Mouse (Mus musculus) gastrocnemius, adult 8-10 months (tissue): ENCODE results near the gene Kiz. TPM values are rescaled to one million over a fixed set of nuclear protein-coding genes. Genes with fewer than 3 reads are reported as not detected.

Source experiments
- DNase-seq, 2 experiments: peaks; one replicate each; pipeline ENCODE4 v3.0.0; 2022; ENCODE audit warnings: low spot score in 2 of 2
- total RNA-seq, 4 experiments: library from RNA; stranded (reverse); gene quantifications; 2 replicates each; pipeline ENCODE4 v1.2.4; 2022

The Kiz gene
- total RNA-seq, result 10 to 100 TPM; 46.2 to 61.5 (median 53.7) TPM

GRCm38 (mm10) chr2:146855599-146856039 lies at the start of gene Kiz:
TSS of gene Kiz (plus strand) at chr2:146855864.
- peak; percentile 86 to 91 for DNase-seq

GRCm38 (mm10) chr2:146809706-146810256 lies 45.9 kb upstream of the Kiz start:
- DNase-seq, result no peak

- no peak for DNase-seq
These were observed 45.0 kb upstream of the Kiz start for GRCm38 (mm10) chr2:146810695-146811094.

DNA sequence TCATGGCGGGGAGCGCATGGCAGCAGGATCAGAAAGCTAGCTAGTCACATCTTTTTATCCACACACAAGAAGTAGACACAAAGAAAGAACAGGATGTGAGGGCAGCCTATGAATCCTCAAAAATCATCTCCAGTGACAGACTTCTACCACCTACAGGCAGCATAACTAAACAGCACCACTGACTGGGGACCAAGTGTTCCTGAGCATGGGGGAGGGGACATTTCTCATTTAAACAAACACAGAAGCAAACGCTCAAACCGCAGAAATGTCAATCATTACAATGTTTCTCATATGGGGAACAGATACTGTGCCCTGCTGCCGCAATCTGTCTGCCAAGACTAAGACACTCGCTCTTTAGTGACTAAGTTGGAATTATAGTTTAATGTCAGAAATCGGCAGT lies 40.7 kb upstream of the Kiz start:
- no peak for DNase-seq

GRCm38 (mm10) chr2:146819065-146819464 lies 36.6 kb upstream of the Kiz start:
- DNase-seq, result no peak

DNA sequence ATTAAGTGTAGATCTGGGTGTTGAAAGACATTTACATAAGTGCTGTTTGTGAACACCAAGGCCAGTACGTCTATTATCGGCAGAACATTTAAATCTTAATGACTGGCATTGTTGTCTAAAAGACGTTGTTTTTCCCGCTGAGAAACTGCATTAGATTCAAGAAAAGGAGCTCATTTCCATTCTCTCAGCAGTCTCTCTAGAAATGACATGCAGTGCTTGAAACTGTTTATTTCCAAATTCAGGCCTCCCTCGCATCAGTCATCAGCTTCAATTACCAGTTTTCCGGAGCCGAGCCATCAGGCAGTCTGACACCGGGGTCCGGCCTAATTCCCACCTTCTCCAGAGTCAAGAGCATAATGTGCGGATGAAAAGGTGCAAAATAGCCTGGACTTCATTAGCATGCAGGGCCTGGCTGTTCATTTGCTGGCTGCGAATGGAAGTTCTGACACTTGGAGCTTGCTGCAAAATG lies 32.1 kb upstream of the Kiz start:
- DNase-seq, result no peak

DNA sequence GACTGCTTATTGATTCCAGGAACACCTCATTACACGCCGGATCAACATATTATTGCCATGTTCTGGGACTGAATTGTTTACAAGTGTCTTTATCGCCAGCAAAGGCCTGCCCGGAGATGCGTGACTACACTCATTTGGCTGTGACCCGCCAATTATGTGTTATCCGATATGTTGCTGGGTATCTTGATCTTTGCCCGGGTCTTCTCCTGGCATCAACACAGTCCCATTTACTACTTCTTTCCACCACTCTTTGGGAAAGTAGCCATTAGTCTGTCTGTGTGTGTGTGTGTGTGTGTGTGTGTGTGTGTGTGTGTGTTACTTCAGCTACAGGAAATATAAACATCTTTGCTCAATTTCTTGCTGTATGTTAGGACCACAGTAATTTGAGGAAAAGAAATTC lies 31.6 kb upstream of the Kiz start:
- DNase-seq, result no peak

- no peak for DNase-seq
These were observed 27.7 kb upstream of the Kiz start for GRCm38 (mm10) chr2:146828006-146828405.

GRCm38 (mm10) chr2:146833222-146834063 lies 22.2 kb upstream of the Kiz start:
- DNase-seq, result no peak

DNA sequence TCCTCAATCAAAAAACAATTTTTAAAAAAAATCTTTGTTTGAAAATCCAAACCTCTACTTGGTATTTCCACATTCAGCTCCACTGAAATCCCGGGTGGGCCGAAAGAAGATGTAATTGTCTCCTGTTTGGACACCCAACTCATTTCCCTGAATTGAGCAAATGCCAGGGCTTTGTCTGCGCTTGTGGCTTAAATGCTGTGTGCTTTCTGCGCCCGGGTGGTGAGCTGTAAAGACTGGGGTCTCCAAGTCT lies 21.7 kb upstream of the Kiz start:
- no peak for DNase-seq

DNA sequence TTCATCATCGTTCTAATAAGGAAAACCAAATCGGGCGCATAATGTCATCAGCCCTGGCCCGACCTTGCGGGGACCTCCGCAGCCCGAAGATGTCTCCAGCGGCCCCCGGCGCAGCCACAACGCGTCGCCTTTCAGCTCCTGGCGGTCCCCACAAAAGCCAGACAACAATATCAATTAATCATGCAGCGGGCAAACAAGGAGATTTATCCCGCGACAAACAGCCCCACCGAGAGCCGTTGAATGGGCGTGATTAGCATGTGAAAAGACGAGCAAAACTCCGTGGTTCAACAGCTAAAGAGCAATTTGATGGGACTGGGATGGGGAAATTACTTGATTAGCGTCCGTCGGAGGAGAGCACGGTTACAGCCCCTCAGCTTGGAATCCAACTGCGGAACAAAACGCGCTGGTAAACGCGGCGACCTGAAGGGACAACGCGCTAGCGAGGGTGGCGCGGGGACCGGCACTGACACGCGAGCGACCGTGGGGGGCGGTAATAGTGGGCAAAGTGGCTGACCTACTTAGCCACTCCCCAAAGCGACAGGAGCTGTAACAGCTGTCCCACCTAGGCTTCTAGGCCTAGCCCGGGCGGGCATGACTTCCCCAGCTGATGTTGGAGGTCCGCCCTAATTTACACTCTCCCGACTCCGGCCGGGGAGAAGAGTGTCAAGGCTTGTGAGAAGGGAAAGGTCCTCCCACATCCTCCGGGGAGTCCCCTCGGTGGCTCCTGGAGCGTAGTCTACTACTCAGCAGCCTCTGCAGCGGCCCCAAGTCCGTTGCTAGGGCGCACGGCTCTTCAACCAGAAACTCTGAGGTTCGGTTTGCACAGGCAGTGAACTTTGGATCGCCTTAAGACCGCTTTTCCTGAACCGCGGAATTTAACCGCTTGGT lies 21.1 kb upstream of the Kiz start:
- no peak for DNase-seq

GRCm38 (mm10) chr2:146835241-146835990 lies 20.2 kb upstream of the Kiz start:
- no peak for DNase-seq

DNA sequence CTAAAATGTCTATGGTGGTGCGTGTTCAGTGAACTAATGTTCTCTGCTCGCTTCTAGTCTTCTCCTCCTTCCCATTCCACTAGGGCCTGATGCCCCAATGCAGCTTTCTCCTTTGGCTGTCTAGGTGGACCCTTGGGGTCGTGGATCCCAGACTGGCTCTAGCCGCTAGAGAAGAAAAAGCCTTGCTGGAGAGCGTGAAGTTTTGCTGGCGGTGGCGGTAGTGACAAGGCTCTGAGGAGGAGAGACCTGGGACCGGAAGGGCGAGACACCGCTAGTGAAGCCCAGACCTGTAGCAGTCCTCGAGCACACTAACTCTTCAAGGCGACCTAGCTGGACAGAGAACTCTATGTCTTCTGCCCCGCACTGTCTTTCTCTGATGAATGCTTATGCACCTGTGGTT lies 19.4 kb upstream of the Kiz start:
- no peak for DNase-seq

- DNase-seq, result no peak
These were observed 18.7 kb upstream of the Kiz start for GRCm38 (mm10) chr2:146836871-146837550.

DNA sequence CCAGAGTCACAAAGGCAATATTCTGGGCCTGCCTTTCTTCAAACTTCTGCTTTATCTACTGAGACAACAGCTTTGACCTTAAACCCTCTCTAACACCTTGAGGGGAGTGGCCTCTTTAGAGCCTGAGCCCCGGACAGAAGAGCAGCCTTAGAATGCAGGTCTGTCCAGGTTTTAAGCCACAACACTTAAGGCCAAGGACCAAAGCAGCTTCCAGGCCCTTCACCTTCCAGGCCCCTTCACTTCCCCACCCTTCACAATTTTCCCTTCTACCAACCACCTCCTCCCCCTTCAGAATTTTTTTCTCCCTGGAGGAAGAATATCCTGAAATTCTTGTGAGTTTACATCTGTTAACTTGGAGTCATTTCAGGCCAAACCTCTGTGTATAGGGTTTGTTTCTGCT lies 18.0 kb upstream of the Kiz start:
- DNase-seq, result no peak

- no peak for DNase-seq
These were observed 16.9 kb upstream of the Kiz start for GRCm38 (mm10) chr2:146838596-146839302.

DNA sequence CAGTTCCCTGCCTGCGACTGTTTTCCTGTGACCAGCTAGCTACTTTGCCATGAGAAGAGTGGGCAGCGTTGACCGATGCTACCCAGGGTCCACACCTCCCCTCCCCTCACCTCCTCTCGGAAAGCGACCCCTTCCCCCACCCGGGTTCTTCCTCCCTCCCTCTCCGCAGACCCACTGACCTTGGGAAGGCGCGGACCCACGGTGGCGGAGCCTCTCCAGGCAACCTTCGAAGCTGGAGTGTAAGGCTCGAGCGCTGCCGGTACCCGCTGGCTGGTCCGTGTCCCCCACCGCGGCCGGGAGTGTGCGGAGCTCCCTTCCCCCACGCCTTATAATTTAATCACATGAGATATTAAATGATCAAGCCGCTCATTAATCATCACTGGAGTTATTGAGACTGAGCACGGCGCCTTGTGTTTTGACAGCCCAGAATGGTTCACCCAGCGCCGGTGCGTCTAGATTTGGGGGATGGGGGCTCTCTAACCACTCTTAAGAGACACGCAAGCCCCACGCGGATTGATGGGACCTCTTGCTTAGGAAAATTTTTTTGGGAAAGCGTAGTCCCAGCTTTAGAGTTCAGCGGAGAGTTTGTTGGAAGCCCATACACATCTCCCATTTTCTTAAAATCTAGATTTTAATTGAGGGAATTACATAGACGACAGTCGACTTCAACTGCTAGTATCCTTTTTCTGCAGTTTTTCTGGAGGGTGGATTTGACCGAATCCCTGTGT lies 16.2 kb upstream of the Kiz start:
- no peak for DNase-seq

GRCm38 (mm10) chr2:146847863-146848262 lies 7.8 kb upstream of the Kiz start:
- no peak for DNase-seq

DNA sequence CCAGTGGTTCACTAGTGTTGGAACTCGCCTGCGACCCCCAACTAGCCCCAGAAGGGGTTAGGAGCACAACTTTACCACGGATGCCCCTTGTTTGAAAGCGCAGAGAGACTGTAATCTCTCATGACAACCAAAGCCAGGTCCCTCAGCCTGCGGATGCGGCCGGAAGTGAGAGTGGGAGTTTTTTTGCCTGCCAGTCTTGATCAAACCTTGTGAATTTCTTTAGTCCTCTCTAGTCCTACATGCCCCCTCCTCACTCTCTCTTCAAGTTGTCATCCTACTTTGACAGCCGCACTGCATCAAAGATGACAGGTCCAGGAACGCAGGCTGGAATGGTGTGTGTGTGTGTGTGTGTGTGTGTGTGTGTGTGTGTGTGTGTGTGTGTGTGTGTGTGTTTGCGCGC lies 456 bp downstream of the Kiz start:
- DNase-seq, result no peak

- DNase-seq, result no peak
These were observed 1.2 kb downstream of the Kiz start for GRCm38 (mm10) chr2:146856853-146857252.
